13 mouse cellular contexts compared by ENCODE assay signal in the genomic region with DNA sequence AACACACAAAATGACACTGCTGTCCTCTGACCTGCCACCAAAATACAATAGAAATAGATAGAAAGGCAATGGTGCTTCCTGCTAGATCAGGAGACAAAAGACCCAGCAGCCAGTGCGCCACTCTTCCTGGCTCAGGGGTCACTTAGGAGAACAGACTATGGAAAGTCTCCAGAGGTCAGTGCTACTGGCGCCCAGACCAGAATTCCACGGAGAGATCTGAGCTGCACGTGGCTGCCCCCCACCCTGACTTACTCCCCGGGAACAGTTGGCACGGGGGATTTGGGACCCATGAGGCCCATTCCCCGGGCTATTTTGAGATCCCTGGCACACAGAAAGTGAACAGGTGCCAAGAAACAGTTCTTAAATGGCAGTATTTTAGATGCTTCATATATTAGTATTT.
A peak's percentile ranks its signal among the peaks of the same experiment; 100 is the strongest.
DNase-seq lines count a peak whose midpoint lies in the region; ATAC-seq lines count a peak whose summit lies in the region.
"Had no signal": no experiment of that assay in that cellular context is flagged by ENCODE, and none has a peak within 500 bp of the region (broad histone marks: within the 10 kb centered on the region; RNA-seq: fewer than 3 reads in every experiment).

No protein-coding gene starts in this region.

- 80% methylated on average over 7 of the region's 7 CpGs for WGBS in limb, embryonic 13.5 days
- WGBS in limb, embryonic 10.5 days: 93% methylated on average over 7 of the region's 7 CpGs
- 76% methylated on average over 7 of the region's 7 CpGs for WGBS in midbrain, embryonic 15.5 days
- 82% methylated on average over 7 of the region's 7 CpGs for WGBS in forebrain, embryonic 11.5 days

- H3K27ac ChIP-seq in limb, embryonic 13.5 days: no peak overlapping the region
- H3K27ac ChIP-seq in limb, embryonic 10.5 days: no peak overlapping the region
- no peak overlapping the region for H3K27ac ChIP-seq in midbrain, embryonic 15.5 days
- H3K27ac ChIP-seq in forebrain, embryonic 11.5 days (ENCODE audit: low read depth, low read length): no peak overlapping the region
- H3K27ac ChIP-seq: forebrain, embryonic 15.5 days had no signal

- no peak overlapping the region for H3K4me2 ChIP-seq in limb, embryonic 13.5 days (replicated peaks)
- no peak overlapping the region for H3K4me2 ChIP-seq in midbrain, embryonic 15.5 days
- H3K4me2 ChIP-seq in forebrain, embryonic 11.5 days (ENCODE audit: low read depth, low read length, severe bottlenecking): no peak overlapping the region
- H3K4me2 ChIP-seq: forebrain, embryonic 15.5 days; lung, embryonic 14.5 days had no signal

- H3K36me3 ChIP-seq in limb, embryonic 13.5 days: no peaks in the 10 kb centered on the region
- H3K36me3 ChIP-seq in limb, embryonic 10.5 days: no peaks in the 10 kb centered on the region
- no peaks in the 10 kb centered on the region for H3K36me3 ChIP-seq in midbrain, embryonic 15.5 days (replicated peaks)
- H3K36me3 ChIP-seq in forebrain, embryonic 11.5 days (ENCODE audit: control insufficient read depth, insufficient read depth, low read length): no peaks in the 10 kb centered on the region
- H3K36me3 ChIP-seq: forebrain, embryonic 15.5 days had no signal

- H3K4me1 ChIP-seq in limb, embryonic 13.5 days: no peaks in the 10 kb centered on the region; the same call in 1 of the 2 replicates
- H3K4me1 ChIP-seq in limb, embryonic 10.5 days: no peaks in the 10 kb centered on the region
- no peaks in the 10 kb centered on the region for H3K4me1 ChIP-seq in midbrain, embryonic 15.5 days
- no peaks in the 10 kb centered on the region for H3K4me1 ChIP-seq in forebrain, embryonic 11.5 days (replicated peaks; ENCODE audit: control insufficient read depth, insufficient read depth, low read length)

- intact Hi-C loops in heart, postnatal 36 days (cut with DNase I): loop anchor here (2.0 to 10.0 kb wide), 5 partner anchors 100 to 494 kb away; no protein-coding TSS in a partner anchor

- no peak overlapping the region for H3K9ac ChIP-seq in limb, embryonic 13.5 days
- no peak overlapping the region for H3K9ac ChIP-seq in midbrain, embryonic 15.5 days
- H3K9ac ChIP-seq in forebrain, embryonic 11.5 days (ENCODE audit: low read length): no peak overlapping the region
- H3K9ac ChIP-seq: forebrain, embryonic 15.5 days; lung, embryonic 14.5 days had no signal

- no peaks in the 10 kb centered on the region for H3K9me3 ChIP-seq in limb, embryonic 13.5 days
- H3K9me3 ChIP-seq in limb, embryonic 10.5 days (replicated peaks): no peaks in the 10 kb centered on the region
- no peaks in the 10 kb centered on the region for H3K9me3 ChIP-seq in midbrain, embryonic 15.5 days
- H3K9me3 ChIP-seq in forebrain, embryonic 11.5 days (ENCODE audit: control insufficient read depth, low read length): no peaks in the 10 kb centered on the region
- H3K9me3 ChIP-seq: forebrain, embryonic 15.5 days had no signal

- H3K4me3 ChIP-seq in limb, embryonic 13.5 days: no peak overlapping the region
- H3K4me3 ChIP-seq in limb, embryonic 10.5 days: no peak overlapping the region
- H3K4me3 ChIP-seq in midbrain, embryonic 15.5 days: no peak overlapping the region
- no peak overlapping the region for H3K4me3 ChIP-seq in forebrain, embryonic 11.5 days (ENCODE audit: low read depth, low read length)
- H3K4me3 ChIP-seq: forebrain, embryonic 15.5 days had no signal

- DNase-seq in limb, embryonic 10.5 days (ENCODE audit: low spot score): no peak
- DNase-seq in heart, adult 8-10 months (ENCODE audit: low spot score): peak; percentile 67
- peak; percentile 59 to 65 for DNase-seq in heart, postnatal 36 days
- DNase-seq in skeletal muscle tissue, adult 2 months (ENCODE audit: low read depth, low spot score): peak; percentile 13
- DNase-seq in forebrain, embryonic 11.5 days (ENCODE audit: low spot score): no peak
- DNase-seq: lung, embryonic 14.5 days; right cerebral cortex, postnatal 4 days had no signal

- H3K27me3 ChIP-seq in limb, embryonic 13.5 days: no peaks in the 10 kb centered on the region
- H3K27me3 ChIP-seq in limb, embryonic 10.5 days (ENCODE audit: low read depth, poor library complexity, severe bottlenecking): no peaks in the 10 kb centered on the region
- no peaks in the 10 kb centered on the region for H3K27me3 ChIP-seq in midbrain, embryonic 15.5 days (replicated peaks)
- no peaks in the 10 kb centered on the region for H3K27me3 ChIP-seq in forebrain, embryonic 11.5 days (ENCODE audit: control insufficient read depth, insufficient read depth, low read length)
- H3K27me3 ChIP-seq: forebrain, embryonic 15.5 days had no signal

- ATAC-seq in limb, embryonic 13.5 days (ENCODE audit: low FRiP score, low read depth): peak; percentile 28; the same call in 1 of the 2 replicates
- ATAC-seq in midbrain, embryonic 15.5 days (replicated peaks): no peak
- ATAC-seq in granulocyte monocyte progenitor cell, adult 5-6 weeks (replicated peaks; ENCODE audit: poor library complexity, severe bottlenecking): no peak
- ATAC-seq in forebrain, embryonic 11.5 days (replicated peaks; ENCODE audit: low FRiP score): no peak
- ATAC-seq: activated CD4-positive, CD25-positive, alpha-beta regulatory T cell, adult 4 months; forebrain, embryonic 15.5 days; intestine, embryonic 16.5 days had no signal

Comparison
In these comparisons a context has a peak if more than half of its experiments do, and no peak if none do; other contexts are left out.
1. DNase-seq: peak in heart, adult 8-10 months (single experiment), heart, postnatal 36 days (2 of 2) and skeletal muscle tissue, adult 2 months (single experiment); none in limb, embryonic 10.5 days (single experiment) and forebrain, embryonic 11.5 days (single experiment).